In genomic region chr9:75432694-75433093, GRCm38 (mm10) we compare ENCODE assay signal across 26 mouse cellular contexts.
"Had no signal": no experiment of that assay in that cellular context is flagged by ENCODE, and none has a peak within 500 bp of the region (broad histone marks: within the 10 kb centered on the region; RNA-seq: fewer than 3 reads in every experiment).

No protein-coding gene starts in this region.

- DNase-seq: gastrocnemius, adult 2 months; gastrocnemius, postnatal 10 days; gastrocnemius, postnatal 25 days; heart, adult 18-20 months; heart, postnatal 14 days; heart, postnatal 36 days; kidney, adult 18-20 months; kidney, adult 8-10 months; kidney, postnatal 14 days; kidney, postnatal 36 days; layer of hippocampus, adult 9-11 months; layer of hippocampus, postnatal 36 days; liver; liver, embryonic 13.5 days had no signal

- ATAC-seq: hindbrain, postnatal 0 days; inflammation-experienced regulatory T-cells, adult 6 months; intestine, embryonic 15.5 days; intestine, postnatal 0 days had no signal

- H3K36me3 ChIP-seq: heart, embryonic 13.5 days; heart, embryonic 15.5 days; hindbrain, embryonic 13.5 days; hindbrain, embryonic 15.5 days; intestine, embryonic 15.5 days; limb, embryonic 10.5 days; limb, embryonic 12.5 days; liver, embryonic 13.5 days had no signal

- H3K9me3 ChIP-seq: heart, embryonic 13.5 days; heart, embryonic 15.5 days; hindbrain, embryonic 13.5 days; hindbrain, embryonic 15.5 days; intestine, embryonic 15.5 days; limb, embryonic 10.5 days; limb, embryonic 12.5 days; liver, embryonic 13.5 days had no signal

- H3K27me3 ChIP-seq: heart, embryonic 13.5 days; heart, embryonic 15.5 days; hindbrain, embryonic 13.5 days; hindbrain, embryonic 15.5 days; intestine, embryonic 15.5 days; limb, embryonic 12.5 days; liver, embryonic 13.5 days had no signal

- H3K4me1 ChIP-seq: hindbrain, embryonic 13.5 days; hindbrain, embryonic 15.5 days; intestine, embryonic 15.5 days; limb, embryonic 12.5 days had no signal

- H3K4me3 ChIP-seq: gastrocnemius, adult 2 months; heart, embryonic 13.5 days; heart, embryonic 15.5 days; hindbrain, embryonic 13.5 days; hindbrain, embryonic 15.5 days; intestine, embryonic 15.5 days; limb, embryonic 10.5 days; limb, embryonic 12.5 days; liver, embryonic 13.5 days had no signal

- H3K27ac ChIP-seq: gastrocnemius, adult 2 months; heart, embryonic 13.5 days; heart, embryonic 15.5 days; hindbrain, embryonic 13.5 days; hindbrain, embryonic 15.5 days; hindbrain, postnatal 0 days; intestine, embryonic 15.5 days; limb, embryonic 10.5 days; limb, embryonic 12.5 days; liver, embryonic 13.5 days had no signal

- H3K9ac ChIP-seq: heart, embryonic 13.5 days; heart, embryonic 15.5 days; hindbrain, embryonic 13.5 days; hindbrain, embryonic 15.5 days; intestine, embryonic 15.5 days; limb, embryonic 12.5 days; liver, embryonic 13.5 days had no signal

- H3K4me2 ChIP-seq: heart, embryonic 11.5 days; heart, embryonic 13.5 days; heart, embryonic 15.5 days; hindbrain, embryonic 13.5 days; hindbrain, embryonic 15.5 days; intestine, embryonic 15.5 days; limb, embryonic 12.5 days; liver, embryonic 11.5 days; liver, embryonic 13.5 days had no signal
